Mouse (Mus musculus) megakaryocyte, embryonic 14.5 days (primary cell): ENCODE data around the gene Misp.

Source experiments
- FLI1 ChIP-seq: IDR thresholded peaks from 2 replicates; pipeline ENCODE4 v1.6.1; 2012; ENCODE audit warnings: low read length, inconsistent platforms, mixed read lengths
- GATA1 ChIP-seq: IDR thresholded peaks from 3 replicates; pipeline ENCODE4 v1.6.1; 2012; ENCODE audit warnings: mixed read lengths, low read length, inconsistent platforms, borderline replicate concordance

DNA sequence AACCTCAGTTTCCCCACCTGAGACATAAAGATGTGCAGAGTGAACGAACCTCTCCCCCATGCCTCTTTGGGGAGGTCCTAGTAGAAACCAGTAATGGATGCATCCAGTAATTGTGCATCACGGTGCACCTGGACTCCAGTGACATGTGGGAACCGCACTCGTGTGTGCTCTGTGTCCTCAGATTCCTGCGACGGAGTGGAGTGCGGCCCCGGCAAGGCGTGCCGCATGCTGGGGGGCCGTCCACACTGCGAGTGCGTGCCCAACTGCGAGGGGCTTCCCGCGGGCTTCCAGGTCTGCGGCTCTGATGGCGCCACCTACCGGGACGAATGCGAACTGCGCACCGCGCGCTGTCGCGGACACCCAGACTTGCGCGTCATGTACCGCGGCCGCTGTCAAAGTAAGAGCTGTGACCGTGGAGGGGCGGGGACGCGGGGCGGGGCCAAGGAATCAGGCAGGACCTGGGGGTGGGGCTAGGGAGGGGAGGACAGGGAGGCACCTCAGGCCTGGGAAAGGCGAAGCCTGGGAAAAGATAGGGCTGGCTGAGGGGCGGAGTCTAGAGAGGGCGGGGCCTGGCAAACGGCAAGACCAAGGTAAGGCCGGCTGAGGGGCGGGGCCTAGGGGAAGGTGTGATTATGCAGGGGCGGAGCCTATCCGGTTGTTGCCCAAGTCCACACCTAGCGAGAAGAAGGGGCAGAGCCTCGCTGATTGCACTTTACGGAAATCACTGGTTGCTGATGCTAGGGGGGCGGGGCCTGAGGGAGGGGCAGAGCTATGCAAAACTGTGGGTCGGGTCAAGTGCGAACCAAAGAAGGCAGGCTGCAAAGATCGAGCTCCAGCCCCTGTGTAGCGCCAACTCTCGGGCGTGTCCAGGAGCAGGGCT is 40.8 kb upstream of the Misp start:
- TF ChIP-seq GATA1 (no peak), FLI1 (no peak)
